Mouse (Mus musculus): Measurements from ENCODE around the gene Sptbn4. TPM values are rescaled to one million over a fixed set of nuclear protein-coding genes. Genes with fewer than 3 reads are reported as not detected.
"Not testable (repeated sequence)": the region's sequence is repeated elsewhere in the genome, so short reads cannot be mapped to it uniquely, and the experiment has no call there.

Gene Sptbn4
- total RNA-seq (2015) (0.13 and 0.32 TPM in 2 replicates), total RNA-seq (2017) (0.07 and 0.20 TPM in 2 replicates)

DNA sequence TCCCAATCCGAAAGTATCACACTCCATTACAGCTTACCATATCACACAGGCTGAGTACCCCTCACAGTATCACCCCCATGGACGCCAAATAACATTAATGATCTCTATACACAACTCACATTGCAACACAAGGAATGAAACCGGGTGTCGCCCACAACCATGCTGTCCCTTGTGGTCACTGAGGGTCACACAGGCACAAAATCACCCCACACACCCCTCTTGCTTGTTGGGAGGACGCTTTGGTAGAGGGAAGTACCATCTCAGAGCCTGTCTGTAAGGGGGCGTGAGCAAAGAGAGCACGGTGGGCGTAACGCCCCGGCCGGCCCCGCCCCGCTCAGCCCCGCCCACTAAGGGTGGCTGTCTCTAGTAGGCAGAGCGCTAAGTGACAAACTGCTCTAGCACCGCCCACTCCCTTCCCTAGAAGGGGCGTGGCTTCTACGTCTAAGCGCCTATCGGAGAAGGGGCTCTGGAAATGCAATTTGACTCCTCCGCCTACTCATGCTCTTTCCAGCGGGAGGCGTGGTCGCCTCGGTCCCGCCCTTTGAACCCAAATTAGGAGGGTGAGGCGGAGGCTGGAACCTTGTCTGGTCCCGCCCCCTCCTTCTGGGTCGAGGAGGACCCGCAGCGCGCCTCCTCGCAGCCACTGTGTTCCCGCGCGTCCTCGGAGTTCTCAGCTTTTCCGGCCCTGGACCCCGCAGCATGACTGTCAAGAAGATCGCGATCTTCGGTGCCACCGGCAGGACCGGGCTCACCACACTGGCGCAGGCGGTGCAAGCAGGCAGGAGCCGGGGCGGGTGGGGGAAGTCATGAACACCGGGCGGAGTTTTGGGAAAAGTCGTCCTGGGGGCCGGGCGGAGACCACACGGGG is at the start of gene Sptbn4, which contains the start of gene Blvrb:
TSS of gene Sptbn4 (minus strand) at position 268 of the 868 bp plus-strand sequence.
TSS of gene Blvrb (plus strand) at position 560 of the 868 bp plus-strand sequence.
- peak; percentile 84 for ATAC-seq (ENCODE audit: poor library complexity, severe bottlenecking)

DNA sequence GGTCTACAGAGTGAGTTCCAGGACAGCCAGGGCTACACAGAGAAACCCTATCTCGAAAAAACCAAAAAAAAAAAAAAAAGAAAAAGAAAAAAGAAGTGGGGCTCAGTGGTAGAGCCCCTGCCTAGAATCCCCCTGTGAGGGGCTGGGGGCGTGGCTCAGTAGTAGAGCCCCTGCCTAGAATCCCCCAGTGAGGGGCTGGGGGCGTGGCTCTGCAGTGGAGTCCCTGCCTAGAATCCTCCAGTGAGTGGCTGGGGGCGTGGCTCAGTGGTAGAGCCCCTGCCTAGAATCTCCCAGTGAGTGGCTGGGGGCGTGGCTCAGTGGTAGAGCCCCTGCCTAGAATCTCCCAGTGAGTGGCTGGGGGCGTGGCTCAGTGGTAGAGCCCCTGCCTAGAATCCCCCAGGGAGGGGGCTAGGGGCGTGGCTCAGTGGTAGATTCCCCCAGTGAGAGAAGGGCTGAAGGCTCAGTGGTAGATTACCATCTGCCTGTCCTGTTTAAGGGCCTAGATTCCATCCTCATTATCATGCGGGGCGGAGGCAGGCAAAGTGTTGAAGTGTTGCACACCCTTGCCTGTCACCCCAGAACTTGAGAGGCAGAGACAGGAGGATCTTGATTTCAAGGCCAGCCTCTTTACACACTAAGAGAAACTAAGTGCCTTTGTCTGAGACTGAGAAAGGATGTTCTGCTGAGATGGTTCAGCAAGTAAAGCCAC is 47.3 kb upstream of the Sptbn4 start:
- ATAC-seq (ENCODE audit: poor library complexity, severe bottlenecking): not testable (repeated sequence)

DNA sequence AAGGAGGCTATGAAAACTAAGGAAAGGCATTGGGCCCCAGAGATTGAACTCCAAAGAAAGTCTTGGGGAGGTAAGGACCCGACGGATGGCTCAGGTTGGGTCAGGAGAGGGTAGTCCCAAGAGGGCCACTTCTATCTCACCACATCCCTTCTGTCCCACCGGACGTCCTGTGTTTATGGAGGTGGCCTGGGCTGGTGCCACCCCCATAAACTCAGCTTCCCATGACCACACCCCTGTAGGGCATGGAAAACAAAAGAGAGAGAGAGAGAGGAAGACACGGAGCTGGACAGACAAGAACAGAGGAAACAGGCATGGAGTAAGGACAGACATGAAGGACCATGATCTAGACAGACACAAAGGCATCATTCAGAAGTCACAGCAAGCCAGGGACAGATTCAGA is 46.0 kb upstream of the Sptbn4 start:
- ATAC-seq (ENCODE audit: poor library complexity, severe bottlenecking): no peak

GRCm38 (mm10) chr7:27493022-27493421 is 45.5 kb upstream of the Sptbn4 start:
- no peak for ATAC-seq (ENCODE audit: poor library complexity, severe bottlenecking)

- ATAC-seq (ENCODE audit: poor library complexity, severe bottlenecking): no peak
These were observed 44.4 kb upstream of the Sptbn4 start for GRCm38 (mm10) chr7:27491856-27492255.

- ATAC-seq (ENCODE audit: poor library complexity, severe bottlenecking): peak; percentile 60
These were observed 43.2 kb upstream of the Sptbn4 start for GRCm38 (mm10) chr7:27490543-27491329.

DNA sequence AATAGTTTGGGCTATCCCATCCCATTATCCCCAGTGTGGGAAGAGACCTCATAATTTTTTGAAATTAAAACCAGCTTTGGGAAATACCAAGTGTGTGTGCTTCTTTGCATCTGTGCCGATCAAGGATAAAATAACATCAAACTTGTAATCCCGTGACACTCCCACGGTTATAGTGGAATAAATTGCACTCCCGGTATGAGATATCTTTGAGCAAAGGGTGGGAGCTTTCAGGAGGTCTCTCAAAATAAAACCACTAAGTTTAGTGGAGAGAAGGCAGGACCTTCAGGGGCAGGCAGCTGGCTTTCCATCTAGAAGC is 42.7 kb upstream of the Sptbn4 start:
- ATAC-seq (ENCODE audit: poor library complexity, severe bottlenecking): no peak

DNA sequence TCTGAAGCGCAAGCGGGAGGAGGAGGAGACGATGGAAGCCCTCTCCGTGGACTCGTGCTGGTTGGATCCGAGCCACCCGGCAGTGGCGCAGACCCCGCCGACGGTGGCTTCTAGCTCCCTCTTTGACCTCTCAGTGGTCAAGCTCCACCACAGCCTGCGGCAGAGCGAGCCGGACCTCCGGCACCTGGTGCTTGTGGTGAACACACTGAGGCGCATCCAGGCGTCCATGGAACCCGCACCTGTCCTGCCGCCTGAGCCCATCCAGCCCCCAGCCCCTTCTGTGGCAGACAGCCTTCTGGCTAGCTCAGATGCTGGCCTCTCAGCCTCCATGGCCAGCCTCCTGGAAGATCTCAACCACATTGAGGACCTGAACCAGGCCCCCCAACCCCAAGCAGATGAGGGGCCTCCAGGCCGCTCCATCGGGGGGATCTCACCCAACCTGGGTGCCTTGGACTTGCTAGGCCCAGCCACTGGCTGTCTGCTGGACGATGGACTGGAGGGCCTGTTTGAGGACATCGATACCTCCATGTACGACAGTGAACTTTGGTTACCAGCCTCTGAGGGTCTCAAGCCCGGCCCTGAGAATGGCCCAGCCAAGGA is 41.9 kb upstream of the Sptbn4 start:
- ATAC-seq (ENCODE audit: poor library complexity, severe bottlenecking): no peak

DNA sequence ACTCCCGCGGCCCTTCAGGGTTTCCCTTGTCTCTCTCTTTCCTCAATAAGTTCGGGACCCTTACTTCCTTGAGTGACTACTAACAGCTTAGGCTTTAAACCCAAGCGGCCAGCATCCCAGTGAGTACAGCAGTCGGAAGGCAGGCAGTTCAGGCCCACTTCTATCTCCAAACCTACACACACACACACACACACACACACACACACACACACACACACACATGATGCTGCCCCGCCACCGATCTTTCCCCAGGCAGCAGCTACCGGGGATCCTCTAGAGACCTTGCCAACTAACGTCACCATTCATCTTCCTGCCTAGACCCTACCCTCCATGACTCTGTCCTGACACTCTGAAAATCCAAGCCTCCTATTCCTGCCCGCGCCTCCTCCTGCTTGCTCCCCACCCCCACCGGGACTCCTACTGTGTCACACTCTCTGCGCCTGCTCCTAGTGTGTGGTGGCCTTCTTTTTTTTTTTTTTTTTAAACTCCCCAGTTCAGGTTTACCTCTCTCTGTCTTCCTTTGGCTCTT is 40.3 kb upstream of the Sptbn4 start:
- ATAC-seq (ENCODE audit: poor library complexity, severe bottlenecking): no peak

DNA sequence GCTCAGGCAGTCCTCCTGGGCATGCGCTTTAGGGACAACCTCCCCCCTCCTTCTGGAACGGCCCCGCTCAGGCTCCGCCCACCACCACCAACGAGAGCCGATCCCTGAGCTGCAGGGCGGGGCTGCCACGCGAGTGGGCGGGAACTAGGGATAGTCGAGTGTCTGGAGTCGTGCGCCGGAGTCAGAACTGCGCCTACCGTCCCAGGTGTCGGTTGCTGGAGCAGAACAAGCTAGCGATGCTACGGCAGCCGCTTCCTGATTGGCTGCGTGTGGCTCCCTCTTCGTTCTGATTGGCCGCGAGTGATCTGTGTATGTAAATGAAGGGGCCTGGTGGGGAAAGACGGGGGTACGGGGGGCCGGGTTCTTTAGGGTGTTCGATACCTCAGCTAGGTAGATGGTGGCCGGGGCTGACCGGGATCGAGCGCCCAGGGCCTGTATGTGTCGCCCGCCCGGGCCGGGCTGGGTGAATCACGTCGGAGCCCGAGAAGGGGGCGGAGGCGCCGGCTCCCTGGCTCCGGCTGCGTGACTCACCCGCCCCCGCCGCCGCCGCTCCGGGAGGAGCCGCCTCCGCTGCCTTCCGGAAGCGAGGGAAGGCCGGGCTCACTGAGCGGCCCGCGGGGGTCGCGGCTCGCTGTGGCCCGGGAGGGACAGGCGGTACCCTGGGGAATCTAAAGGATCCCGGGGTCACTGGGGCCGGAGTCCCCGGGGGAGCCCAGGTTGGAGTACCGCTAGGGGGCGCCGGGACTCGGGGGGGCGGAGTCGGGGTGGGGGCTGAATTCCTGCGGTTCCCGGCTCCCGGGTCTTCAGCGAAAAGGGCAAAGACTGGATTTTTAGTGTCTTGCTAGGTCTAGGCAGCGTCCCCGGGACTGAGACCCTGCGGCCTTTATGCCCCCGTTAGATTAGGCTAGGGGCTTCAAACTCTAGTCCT is 39.5 kb upstream of the Sptbn4 start, which contains the start of gene Sertad1:
TSS of gene Sertad1 (plus strand) at position 141 of the 928 bp plus-strand sequence.
- ATAC-seq (ENCODE audit: poor library complexity, severe bottlenecking): peak; percentile 75

- no peak for ATAC-seq (ENCODE audit: poor library complexity, severe bottlenecking)
These were observed 38.8 kb upstream of the Sptbn4 start for GRCm38 (mm10) chr7:27486102-27486769.

GRCm38 (mm10) chr7:27483860-27484259 is 36.4 kb upstream of the Sptbn4 start:
- no peak for ATAC-seq (ENCODE audit: poor library complexity, severe bottlenecking)

GRCm38 (mm10) chr7:27481627-27481969 is 34.1 kb upstream of the Sptbn4 start:
- ATAC-seq (ENCODE audit: poor library complexity, severe bottlenecking): peak; percentile 96

GRCm38 (mm10) chr7:27480927-27481626 is 33.6 kb upstream of the Sptbn4 start:
- ATAC-seq (ENCODE audit: poor library complexity, severe bottlenecking): no peak

- no peak for ATAC-seq (ENCODE audit: poor library complexity, severe bottlenecking)
These were observed 33.0 kb upstream of the Sptbn4 start for GRCm38 (mm10) chr7:27480506-27480905.

DNA sequence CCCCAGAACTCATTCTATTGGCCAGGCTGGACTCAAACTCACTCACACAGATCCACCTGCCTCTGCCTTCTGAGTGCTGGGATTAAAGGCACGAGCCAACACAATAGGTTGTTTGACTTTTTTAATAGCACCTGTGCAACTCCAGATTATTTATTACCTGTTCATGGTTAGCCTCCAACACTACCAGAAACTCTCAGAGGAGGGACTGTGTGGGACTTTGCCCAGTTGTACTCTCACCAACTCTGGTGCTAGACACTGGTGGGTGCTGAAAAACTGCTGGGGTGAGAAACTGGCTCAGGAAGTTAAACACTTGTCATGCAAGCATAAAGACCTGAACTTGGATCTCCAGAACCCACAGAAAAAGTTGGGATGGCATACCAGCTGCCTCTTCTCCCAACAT is 32.3 kb upstream of the Sptbn4 start:
- no peak for ATAC-seq (ENCODE audit: poor library complexity, severe bottlenecking)

DNA sequence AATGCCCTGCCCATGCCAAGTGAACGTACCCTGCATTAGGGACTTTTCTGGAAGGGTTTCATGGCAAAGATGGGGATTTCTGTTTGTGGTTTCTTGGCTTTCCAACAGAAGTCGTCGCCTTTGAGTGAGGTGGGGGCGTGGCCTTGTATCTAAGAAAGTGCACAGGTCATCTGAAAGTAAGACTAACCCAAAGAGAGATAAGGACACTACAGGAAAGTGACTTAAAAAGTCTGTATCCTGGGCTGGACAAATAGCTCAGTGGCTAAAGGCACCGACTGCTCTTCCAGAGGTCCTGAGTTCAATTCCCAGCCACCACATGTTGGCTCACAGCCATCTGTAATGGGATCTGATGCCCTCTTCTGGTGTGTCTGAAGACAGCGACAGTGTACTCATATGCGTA is 31.1 kb upstream of the Sptbn4 start:
- no peak for ATAC-seq (ENCODE audit: poor library complexity, severe bottlenecking)

DNA sequence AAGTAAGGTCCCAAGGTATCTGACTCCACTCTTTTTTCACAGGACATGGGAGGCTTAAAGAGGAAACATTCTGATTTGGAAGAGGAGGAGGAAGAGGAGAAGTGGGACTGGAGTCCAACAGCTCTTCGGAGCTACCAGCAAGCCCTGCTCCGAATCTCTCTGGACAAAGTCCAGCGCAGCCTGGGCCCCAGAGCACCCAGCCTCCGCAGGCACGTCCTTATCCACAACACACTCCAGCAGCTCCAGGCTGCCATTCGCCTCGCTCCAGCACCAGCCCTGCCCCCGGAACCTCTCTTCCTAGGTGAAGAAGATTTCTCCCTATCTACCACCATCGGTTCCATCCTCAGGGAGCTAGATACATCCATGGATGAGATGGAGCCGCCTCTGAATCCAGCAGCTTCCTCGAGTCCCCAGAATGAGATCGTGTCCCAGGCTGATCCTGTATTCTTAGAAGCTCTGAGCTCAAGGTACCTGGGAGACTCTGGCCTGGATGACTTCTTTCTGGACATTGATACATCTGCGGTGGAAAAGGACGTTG is 28.7 kb upstream of the Sptbn4 start:
- ATAC-seq (ENCODE audit: poor library complexity, severe bottlenecking): no peak
